Mouse (Mus musculus): ENCODE data around the gene Ubald2. TPM values are rescaled to one million over a fixed set of nuclear protein-coding genes. Genes with fewer than 3 reads are reported as not detected.

Ubald2 gene
- total RNA-seq, 1 experiment: 106 TPM

DNA sequence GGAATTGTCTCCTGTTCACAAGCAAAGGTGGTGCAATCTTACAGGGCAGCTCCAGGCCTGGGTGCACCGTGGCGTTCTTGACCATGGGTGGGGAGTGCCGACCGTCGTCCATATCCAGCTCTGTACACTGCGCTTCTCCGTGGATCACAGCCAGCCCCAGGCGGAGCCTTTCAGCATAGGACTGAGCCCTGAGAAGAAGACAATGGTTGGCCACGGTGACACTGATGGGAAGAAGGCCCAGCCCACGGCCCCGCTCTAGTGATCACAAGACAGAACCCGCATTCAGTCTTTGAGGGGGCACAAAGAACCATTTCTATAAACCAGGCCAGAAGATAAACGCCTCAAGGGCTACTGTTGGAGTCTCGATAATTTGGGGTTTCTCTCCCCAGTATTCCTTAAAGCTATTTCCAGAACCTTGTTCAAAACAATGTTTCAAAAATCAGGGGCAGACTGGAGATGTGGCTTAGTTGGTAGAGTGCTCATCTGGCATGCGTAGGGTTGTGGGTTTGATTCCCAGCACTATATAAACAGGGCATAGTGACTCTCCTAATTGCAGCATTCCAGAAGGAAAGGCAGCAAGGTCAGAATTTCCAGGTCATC is 43.4 kb downstream of the Ubald2 start:
- Histone ChIP-seq H3K9ac (ENCODE audit: insufficient read depth, low read depth, low read length, poor library complexity, severe bottlenecking) (no peak overlapping the region), H3K36me3 (ENCODE audit: control insufficient read depth, insufficient read depth, low read length, poor library complexity, severe bottlenecking) (peaks cover 80% of the 10 kb centered on the region), H3K9me3 (ENCODE audit: control insufficient read depth, insufficient read depth, low read depth, low read length) (no peaks in the 10 kb centered on the region), H3K27ac (ENCODE audit: insufficient read depth, low read depth, low read length, poor library complexity, severe bottlenecking) (no peak overlapping the region), H3K4me3 (ENCODE audit: insufficient read depth in 1 of 2, low read depth in 1 of 2, low read length in 2 of 2, poor library complexity in 1 of 2, severe bottlenecking in 1 of 2) (no peak overlapping the region), H3K4me1 (ENCODE audit: control insufficient read depth in 2 of 2, insufficient read depth in 2 of 2, low read length in 2 of 2, poor library complexity in 1 of 2) (peaks cover 0 to 7% of the 10 kb centered on the region in 2 experiments; a peak in 2 of 4 replicates)
- in situ Hi-C loops (cut with MboI; ENCODE audit: low sequenced_read_pairs in 2 of 2, unreplicated experiment in 2 of 2): no loop called here
- DNase-seq (ENCODE audit: low read depth, low spot score): no peak
- TF ChIP-seq ZNF384 (IDR thresholded peaks at IDR 0.05; ENCODE audit: low read depth, low read length) (no peak), HCFC1 (IDR thresholded peaks at IDR 0.05; ENCODE audit: borderline replicate concordance, insufficient read depth, low read length) (no peak), ZC3H11A (IDR thresholded peaks at IDR 0.05; ENCODE audit: borderline replicate concordance, low read depth, low read length) (no peak), CHD2 (IDR thresholded peaks at IDR 0.05; ENCODE audit: low read depth, low read length) (no peak)

DNA sequence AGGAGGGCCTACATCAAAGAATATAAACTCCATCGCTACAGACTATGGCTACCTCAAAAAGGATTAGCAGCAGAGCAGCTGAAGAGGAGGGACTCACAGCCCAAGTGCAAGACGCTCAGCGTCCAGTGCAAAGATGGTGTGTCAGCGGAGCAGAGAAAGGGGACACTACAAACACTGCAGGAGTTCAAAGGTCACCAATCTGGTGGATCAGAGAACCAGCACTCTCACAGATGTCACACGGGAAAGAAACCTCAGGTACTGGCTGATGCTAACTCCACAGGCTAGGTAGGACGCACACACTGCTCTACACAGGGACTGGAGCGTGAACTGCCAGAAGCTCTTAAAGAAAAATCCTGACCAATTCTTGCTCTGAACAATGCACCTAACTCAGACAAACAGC is 45.1 kb downstream of the Ubald2 start:
- no peak overlapping the region for H3K4me3 ChIP-seq (ENCODE audit: insufficient read depth in 1 of 2, low read depth in 1 of 2, low read length in 2 of 2, poor library complexity in 1 of 2, severe bottlenecking in 1 of 2)
- in situ Hi-C loops (cut with MboI; ENCODE audit: low sequenced_read_pairs in 2 of 2, unreplicated experiment in 2 of 2): no loop called here
- peaks cover 0 to 7% of the 10 kb centered on the region in 2 experiments; a peak in 1 of 4 replicates for H3K4me1 ChIP-seq (ENCODE audit: control insufficient read depth in 2 of 2, insufficient read depth in 2 of 2, low read length in 2 of 2, poor library complexity in 1 of 2)
- H3K27ac ChIP-seq (ENCODE audit: insufficient read depth, low read depth, low read length, poor library complexity, severe bottlenecking): no peak overlapping the region
- H3K9me3 ChIP-seq (ENCODE audit: control insufficient read depth, insufficient read depth, low read depth, low read length): no peaks in the 10 kb centered on the region
- TF ChIP-seq CHD2 (IDR thresholded peaks at IDR 0.05; ENCODE audit: low read depth, low read length) (no peak), ZC3H11A (IDR thresholded peaks at IDR 0.05; ENCODE audit: borderline replicate concordance, low read depth, low read length) (no peak), ZNF384 (IDR thresholded peaks at IDR 0.05; ENCODE audit: low read depth, low read length) (no peak), HCFC1 (IDR thresholded peaks at IDR 0.05; ENCODE audit: borderline replicate concordance, insufficient read depth, low read length) (no peak), MAFK (IDR thresholded peaks at IDR 0.05; ENCODE audit: insufficient read depth, low read depth, low read length) (no peak)
- H3K36me3 ChIP-seq (ENCODE audit: control insufficient read depth, insufficient read depth, low read length, poor library complexity, severe bottlenecking): peaks cover 77% of the 10 kb centered on the region
- DNase-seq (ENCODE audit: low read depth, low spot score): no peak
- H3K9ac ChIP-seq (ENCODE audit: insufficient read depth, low read depth, low read length, poor library complexity, severe bottlenecking): no peak overlapping the region

DNA sequence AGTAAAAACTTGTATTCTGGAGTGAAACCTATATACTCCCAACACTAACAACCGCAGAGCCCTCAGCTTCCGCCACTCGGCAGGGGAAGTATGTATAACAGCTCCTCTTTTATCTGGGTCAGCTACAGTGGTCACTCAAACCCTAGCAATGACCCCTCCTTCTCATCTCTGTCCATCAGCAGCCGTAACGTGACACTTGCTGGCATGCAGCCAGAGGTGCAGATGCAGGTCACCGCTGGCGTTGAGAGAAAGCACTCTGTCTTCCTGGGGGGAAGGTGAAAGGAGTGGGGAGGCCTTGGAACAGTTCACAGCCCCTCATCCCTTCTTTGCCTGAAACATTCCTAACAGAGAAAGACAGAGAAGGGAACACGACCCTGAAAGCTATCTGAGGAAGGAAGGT is 45.9 kb downstream of the Ubald2 start:
- DNase-seq (ENCODE audit: low read depth, low spot score): no peak
- H3K4me3 ChIP-seq (ENCODE audit: insufficient read depth in 1 of 2, low read depth in 1 of 2, low read length in 2 of 2, poor library complexity in 1 of 2, severe bottlenecking in 1 of 2): no peak overlapping the region
- in situ Hi-C loops (cut with MboI; ENCODE audit: low sequenced_read_pairs in 2 of 2, unreplicated experiment in 2 of 2): no loop called here
- peaks cover 80% of the 10 kb centered on the region for H3K36me3 ChIP-seq (ENCODE audit: control insufficient read depth, insufficient read depth, low read length, poor library complexity, severe bottlenecking)
- H3K27ac ChIP-seq (ENCODE audit: insufficient read depth, low read depth, low read length, poor library complexity, severe bottlenecking): no peak overlapping the region
- TF ChIP-seq ZC3H11A (IDR thresholded peaks at IDR 0.05; ENCODE audit: borderline replicate concordance, low read depth, low read length): no peak
- no peaks in the 10 kb centered on the region for H3K9me3 ChIP-seq (ENCODE audit: control insufficient read depth, insufficient read depth, low read depth, low read length)
- peaks cover 0 to 7% of the 10 kb centered on the region in 2 experiments; a peak in 1 of 4 replicates for H3K4me1 ChIP-seq (ENCODE audit: control insufficient read depth in 2 of 2, insufficient read depth in 2 of 2, low read length in 2 of 2, poor library complexity in 1 of 2)
- no peak overlapping the region for H3K9ac ChIP-seq (ENCODE audit: insufficient read depth, low read depth, low read length, poor library complexity, severe bottlenecking)

DNA sequence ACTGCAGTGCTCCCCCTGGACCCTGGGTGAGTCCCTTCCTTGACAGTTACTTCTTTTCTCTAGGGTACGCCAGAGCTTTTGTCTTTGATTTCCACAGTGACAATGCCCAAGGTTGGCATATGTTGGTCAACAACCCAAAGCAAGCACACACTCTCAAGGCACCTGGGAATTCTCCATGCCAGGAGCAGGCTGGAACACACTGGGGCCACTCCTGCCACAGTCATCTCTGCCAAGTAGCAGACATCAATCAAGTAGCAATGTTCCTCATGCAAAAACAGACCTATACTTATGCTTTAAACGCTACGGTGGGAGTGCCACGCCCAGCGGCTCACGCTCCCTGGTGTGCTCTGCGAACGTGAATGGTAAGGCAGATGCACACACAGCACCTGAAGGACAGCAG is 47.1 kb downstream of the Ubald2 start:
- no peak overlapping the region for H3K9ac ChIP-seq (ENCODE audit: insufficient read depth, low read depth, low read length, poor library complexity, severe bottlenecking)
- no peak overlapping the region for H3K27ac ChIP-seq (ENCODE audit: insufficient read depth, low read depth, low read length, poor library complexity, severe bottlenecking)
- TF ChIP-seq ZNF384 (IDR thresholded peaks at IDR 0.05; ENCODE audit: low read depth, low read length): no peak
- TF ChIP-seq ZC3H11A (IDR thresholded peaks at IDR 0.05; ENCODE audit: borderline replicate concordance, low read depth, low read length): no peak
- TF ChIP-seq MAFK (IDR thresholded peaks at IDR 0.05; ENCODE audit: insufficient read depth, low read depth, low read length): no peak
- TF ChIP-seq CHD2 (IDR thresholded peaks at IDR 0.05; ENCODE audit: low read depth, low read length): no peak
- no peak for TF ChIP-seq HCFC1 (IDR thresholded peaks at IDR 0.05; ENCODE audit: borderline replicate concordance, insufficient read depth, low read length)
- no peak overlapping the region for H3K4me3 ChIP-seq (ENCODE audit: insufficient read depth in 1 of 2, low read depth in 1 of 2, low read length in 2 of 2, poor library complexity in 1 of 2, severe bottlenecking in 1 of 2)
- peaks cover 0 to 7% of the 10 kb centered on the region in 2 experiments; a peak in 1 of 4 replicates for H3K4me1 ChIP-seq (ENCODE audit: control insufficient read depth in 2 of 2, insufficient read depth in 2 of 2, low read length in 2 of 2, poor library complexity in 1 of 2)
- peaks cover 79% of the 10 kb centered on the region for H3K36me3 ChIP-seq (ENCODE audit: control insufficient read depth, insufficient read depth, low read length, poor library complexity, severe bottlenecking)
- no peak for DNase-seq (ENCODE audit: low read depth, low spot score)
- H3K9me3 ChIP-seq (ENCODE audit: control insufficient read depth, insufficient read depth, low read depth, low read length): no peaks in the 10 kb centered on the region
- in situ Hi-C loops (cut with MboI; ENCODE audit: low sequenced_read_pairs in 2 of 2, unreplicated experiment in 2 of 2): no loop called here

DNA sequence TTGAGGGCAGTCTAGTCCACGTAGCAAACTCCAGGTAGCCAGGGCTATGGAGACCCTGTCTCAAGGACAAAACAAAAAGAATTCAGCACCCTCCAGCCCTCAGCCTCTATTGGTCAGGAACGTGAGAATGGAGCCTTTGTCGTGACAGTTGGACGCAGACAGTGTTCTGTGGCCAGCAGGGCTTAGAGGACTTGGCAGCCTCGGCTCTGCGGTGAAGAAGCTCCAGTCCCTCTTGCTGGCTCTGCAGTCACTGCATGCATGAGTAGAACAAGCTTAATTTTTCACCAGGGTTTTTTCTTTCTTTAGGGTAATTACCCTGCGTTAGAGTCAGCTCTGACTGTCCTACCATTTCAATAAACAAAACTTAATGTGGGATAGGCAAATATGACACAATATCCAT is 47.9 kb downstream of the Ubald2 start:
- Histone ChIP-seq H3K36me3 (ENCODE audit: control insufficient read depth, insufficient read depth, low read length, poor library complexity, severe bottlenecking) (peaks cover 74% of the 10 kb centered on the region), H3K4me1 (ENCODE audit: control insufficient read depth in 2 of 2, insufficient read depth in 2 of 2, low read length in 2 of 2, poor library complexity in 1 of 2) (peaks cover 0 to 7% of the 10 kb centered on the region in 2 experiments; a peak in 1 of 4 replicates), H3K9me3 (ENCODE audit: control insufficient read depth, insufficient read depth, low read depth, low read length) (no peaks in the 10 kb centered on the region), H3K9ac (ENCODE audit: insufficient read depth, low read depth, low read length, poor library complexity, severe bottlenecking) (no peak overlapping the region), H3K4me3 (ENCODE audit: insufficient read depth in 1 of 2, low read depth in 1 of 2, low read length in 2 of 2, poor library complexity in 1 of 2, severe bottlenecking in 1 of 2) (no peak overlapping the region), H3K27ac (ENCODE audit: insufficient read depth, low read depth, low read length, poor library complexity, severe bottlenecking) (no peak overlapping the region)
- no peak for DNase-seq (ENCODE audit: low read depth, low spot score)
- TF ChIP-seq HCFC1 (IDR thresholded peaks at IDR 0.05; ENCODE audit: borderline replicate concordance, insufficient read depth, low read length) (no peak), ZC3H11A (IDR thresholded peaks at IDR 0.05; ENCODE audit: borderline replicate concordance, low read depth, low read length) (no peak), ZNF384 (IDR thresholded peaks at IDR 0.05; ENCODE audit: low read depth, low read length) (no peak), MAFK (IDR thresholded peaks at IDR 0.05; ENCODE audit: insufficient read depth, low read depth, low read length) (no peak), CHD2 (IDR thresholded peaks at IDR 0.05; ENCODE audit: low read depth, low read length) (no peak)
- in situ Hi-C loops (cut with MboI; ENCODE audit: low sequenced_read_pairs in 2 of 2, unreplicated experiment in 2 of 2): no loop called here
